Mouse (Mus musculus) liver, adult 2 months (tissue): ENCODE data around the gene Psmd13.

Experiments used
- CTCF ChIP-seq: fragments of 200-500 bp; IDR thresholded peaks from 2 replicates; pipeline ENCODE4 v1.5.1; 2011; ENCODE audit warnings: low read depth, low read length, control low read depth
- POLR2A ChIP-seq: fragments of 200-500 bp; IDR thresholded peaks from 2 replicates; pipeline ENCODE4 v1.6.1; 2011; ENCODE audit warnings: low read length, control low read depth; ENCODE audit not compliant: insufficient read depth; ENCODE audit errors: extremely low read depth

DNA sequence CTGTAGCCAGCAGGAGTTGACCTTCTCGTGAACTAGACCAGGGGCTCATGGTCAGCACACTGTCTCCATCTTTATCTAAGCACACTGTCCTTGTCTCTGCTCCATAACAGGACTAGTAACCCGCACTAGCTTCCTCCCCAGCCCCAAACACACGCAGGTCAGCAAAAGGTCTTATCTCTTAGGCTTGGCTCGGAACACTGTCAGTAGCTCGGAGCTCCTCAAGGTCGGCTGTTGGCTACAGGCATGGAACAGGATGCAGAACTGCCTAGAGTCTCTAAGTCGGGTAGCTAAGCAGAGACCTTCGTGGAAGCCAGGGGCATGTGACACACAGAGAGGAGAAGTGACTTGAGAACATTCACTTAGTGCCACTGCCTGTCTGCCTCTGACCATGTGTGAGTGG lies 66.4 kb downstream of the Psmd13 start:
- TF ChIP-seq CTCF (no peak), POLR2A (no peak)
